Mouse (Mus musculus) embryo, embryonic 11 days (tissue): Measurements from ENCODE around the gene Anp32b.
A peak's percentile ranks its signal among the peaks of the same experiment; 100 is the strongest.

ENCODE experiments used
- DNase-seq: peaks from one replicate; pipeline ENCODE4 v3.0.0-alpha.2; 2015

Gene Anp32b

DNA sequence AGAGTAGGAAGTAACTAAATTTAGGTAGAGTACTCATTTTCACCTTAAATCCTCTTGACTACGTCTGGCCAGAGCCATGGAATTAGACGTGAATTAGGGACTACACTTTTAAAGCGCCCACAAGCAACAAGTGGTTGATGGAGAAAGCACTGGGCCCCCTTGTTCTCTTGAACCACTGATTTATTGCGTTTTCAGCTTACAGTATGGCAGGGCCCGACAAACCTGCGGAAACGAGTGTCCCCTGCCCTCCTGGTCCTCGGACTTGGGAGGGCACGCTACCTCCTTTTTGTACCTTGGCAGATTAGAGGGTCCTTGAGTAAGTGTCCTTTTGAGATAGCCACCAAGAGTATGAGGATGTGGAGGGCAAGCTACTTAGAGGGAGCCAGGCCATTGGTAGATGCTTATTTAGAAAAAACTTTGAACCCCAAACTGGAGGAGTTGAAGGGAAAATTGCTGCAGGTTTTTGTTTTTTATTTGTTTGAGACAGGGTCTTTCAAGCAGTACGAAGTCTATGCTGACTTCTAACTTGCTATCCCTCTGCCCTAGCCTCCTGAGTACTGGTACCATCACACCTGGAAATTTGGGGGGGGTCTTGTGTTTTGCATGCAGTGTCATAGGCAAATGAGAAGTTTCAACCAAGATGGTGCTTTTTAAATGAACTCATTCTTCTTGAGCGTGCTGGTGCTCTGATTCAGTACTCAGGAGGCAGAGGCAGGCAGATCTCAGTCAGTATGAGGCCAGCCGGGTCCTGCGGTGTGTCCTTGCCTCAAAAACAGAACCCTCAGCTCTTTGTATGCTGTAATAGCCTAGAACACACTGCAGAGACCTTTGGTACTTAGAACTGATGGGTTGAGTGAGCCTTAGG lies 2.4 kb downstream of the Anp32b start:
- DNase-seq = no peak

DNA sequence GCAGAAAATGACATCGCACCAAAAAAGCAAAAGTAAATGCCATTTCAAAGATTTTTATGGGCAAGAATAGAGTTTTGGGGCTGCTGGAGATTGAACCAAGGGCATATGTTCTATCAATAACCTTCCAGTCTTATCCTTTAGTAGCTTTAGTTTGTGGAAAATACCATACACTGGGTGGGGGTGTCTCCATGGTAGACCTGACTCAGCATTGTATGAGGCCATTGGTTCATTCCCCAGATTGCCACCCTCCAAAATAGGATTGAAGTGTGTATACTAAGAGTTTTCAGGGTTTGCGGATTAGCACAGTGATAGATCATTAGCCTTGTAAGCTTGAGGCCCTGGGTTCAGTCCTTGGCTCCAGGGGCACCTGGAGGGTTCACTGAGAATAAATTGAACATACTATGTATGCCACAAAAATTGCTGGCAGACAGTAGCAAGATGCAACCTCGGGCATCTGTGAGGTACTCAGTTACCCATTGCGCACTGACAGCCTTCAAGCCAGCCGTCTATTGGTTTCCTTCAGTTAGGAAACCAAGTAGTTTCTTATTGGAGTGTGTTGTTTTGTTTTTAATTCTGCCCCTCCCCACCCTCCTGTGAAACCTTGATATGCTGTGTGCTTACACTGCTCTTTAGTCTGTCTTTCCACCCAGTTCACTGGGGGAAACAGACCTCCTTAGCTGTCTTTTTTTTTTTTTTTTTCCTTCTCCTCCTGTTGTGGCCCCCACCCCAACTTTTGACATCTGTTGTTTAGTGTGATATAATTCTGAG lies 3.6 kb downstream of the Anp32b start:
- DNase-seq = no peak

DNA sequence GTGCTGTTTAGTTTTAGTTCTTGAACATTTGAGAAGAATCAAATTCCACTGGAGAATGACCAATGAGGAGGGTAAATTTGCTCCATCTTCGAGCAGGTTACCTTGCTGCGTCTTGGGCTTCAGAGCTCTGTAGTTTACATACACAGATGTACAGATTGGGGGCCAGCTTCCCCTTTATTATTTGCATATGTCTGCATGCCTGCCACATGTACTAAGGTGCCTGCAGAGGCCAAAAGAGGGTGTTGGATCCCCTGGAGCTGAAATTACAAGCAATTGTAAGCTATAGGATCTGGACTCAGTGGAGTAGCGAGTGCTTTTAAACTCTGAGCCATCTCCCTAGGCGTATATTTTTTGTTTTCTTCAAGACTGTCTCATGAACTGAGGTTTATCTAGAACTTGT lies 6.1 kb downstream of the Anp32b start:
- no peak for DNase-seq

DNA sequence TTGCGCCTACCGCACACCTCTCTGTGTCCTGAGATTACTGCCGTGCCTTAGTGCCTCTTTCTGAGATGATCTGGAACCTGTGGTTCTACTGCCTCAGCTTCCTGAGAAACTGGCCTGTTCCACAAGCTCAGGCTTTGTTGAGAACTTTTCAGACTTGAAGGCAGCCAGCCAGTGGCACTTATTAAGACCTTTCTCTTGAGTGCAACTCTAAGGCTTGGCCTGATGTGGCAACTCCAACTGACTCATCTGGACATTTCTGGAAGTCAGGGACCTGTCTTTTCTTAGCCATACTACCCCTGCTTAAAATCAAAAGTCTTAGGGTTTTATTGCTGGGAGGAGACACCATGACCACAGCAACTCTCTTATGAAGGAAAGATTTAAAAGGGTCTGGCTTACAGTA lies 6.5 kb downstream of the Anp32b start:
- DNase-seq = no peak

DNA sequence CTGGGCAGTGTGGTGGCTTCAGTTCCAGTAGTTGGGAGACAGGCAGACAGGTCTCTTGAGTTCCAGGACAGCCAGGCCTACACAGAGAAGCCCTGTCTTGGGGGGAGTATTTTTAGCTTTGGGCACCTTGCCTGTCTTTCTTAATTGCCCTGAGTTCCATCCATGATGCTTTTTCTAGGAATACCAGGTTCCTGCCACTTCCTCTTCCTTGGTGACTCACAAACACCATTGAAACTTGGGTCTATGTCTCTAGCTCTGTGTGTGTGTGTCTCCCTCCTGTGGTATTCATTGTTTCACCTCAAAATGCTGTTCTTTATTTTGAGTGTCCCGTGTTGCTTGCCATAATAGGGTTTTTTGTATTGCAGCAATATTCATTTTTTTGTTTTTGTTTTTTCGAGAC lies 7.7 kb downstream of the Anp32b start:
- no peak for DNase-seq

DNA sequence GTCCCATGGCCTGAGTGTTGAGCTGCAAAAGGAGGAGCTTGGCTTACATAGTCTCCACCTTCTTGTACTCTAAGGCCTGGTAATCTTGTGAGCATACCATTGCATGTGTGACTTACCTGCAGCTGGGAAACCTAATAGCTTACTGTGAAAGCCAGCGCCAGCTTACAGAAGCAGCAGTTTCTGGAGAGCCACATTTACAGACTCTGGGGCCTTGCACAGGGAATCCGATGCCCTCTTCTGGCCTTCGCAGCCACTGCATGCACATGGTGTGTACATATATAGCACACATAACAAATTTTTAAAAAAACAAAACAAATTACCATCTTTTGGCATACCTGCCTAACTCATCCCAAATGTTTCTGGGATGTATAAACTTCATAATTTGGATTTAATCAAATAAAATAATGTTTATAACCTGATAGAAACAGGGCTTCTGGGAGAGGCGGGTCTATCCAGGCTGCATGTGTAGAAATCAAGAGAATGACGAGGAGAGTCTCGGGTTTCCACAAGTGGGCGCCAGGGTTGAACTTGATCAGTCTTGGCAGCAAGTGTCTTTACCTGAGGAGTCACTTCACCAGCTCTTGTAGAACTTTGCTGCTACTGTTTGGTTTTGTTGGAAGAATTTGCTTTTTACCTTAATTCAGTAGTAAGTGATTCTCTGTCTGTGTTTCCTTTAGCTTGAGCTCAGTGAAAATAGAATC lies 12.6 kb downstream of the Anp32b start:
- DNase-seq = peak; percentile 59

DNA sequence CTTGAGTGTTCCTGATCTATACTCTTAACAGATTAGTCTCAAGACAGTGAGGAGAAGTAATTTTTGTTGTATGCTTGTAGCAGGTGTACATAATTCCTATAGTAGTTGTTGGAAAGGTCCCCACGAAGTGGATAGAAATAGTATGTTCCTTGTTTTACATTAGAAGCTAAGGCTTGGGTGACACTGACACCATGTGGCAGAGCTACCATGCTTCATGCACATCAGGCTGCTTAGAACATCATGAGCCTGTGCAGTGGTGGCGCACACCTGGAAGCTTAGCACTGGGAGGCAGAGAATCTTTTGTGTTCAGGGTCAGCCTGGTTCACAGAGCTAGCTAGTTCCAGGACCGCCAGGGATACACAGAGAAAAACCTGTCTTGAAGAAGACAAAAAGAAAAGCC lies 15.0 kb downstream of the Anp32b start:
- DNase-seq = no peak

DNA sequence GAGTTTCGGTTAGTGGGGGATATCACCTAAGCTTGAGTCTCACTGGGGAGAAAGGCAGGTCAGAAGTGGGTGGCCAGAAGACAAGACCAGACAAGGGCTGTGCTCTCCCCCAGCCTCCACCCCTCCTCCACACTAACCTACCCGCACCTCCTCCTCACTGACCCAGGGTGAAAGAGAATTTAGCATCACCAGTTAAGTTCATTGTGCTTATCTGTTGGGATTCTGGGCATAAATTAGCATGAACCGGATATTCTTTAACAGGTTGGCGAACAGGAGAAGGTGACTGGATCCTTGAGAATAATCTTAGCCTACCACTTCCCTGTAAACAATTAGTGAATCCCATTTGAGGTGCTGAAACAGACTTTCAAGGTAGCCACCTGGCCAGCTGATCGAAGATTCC lies 24.4 kb downstream of the Anp32b start:
- no peak for DNase-seq

DNA sequence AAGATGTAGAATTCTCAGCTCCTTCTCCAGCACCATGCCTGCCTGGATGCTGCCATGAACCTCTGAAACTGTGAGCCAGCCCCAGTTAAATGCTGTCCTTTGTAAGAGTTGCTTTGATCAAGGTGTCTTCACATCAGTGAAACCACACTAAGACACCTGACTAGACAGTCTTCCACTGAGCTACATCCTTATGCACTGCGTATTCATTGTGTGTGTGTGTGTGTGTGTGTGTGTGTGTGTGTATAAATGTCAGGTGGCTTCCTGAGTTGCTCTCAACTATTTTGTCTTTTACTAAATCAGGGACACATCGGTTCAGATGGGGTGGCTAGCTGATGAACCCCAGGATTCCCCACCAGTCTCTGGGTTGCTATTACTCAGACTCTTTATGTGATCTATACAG lies 28.4 kb downstream of the Anp32b start:
- no peak for DNase-seq

DNA sequence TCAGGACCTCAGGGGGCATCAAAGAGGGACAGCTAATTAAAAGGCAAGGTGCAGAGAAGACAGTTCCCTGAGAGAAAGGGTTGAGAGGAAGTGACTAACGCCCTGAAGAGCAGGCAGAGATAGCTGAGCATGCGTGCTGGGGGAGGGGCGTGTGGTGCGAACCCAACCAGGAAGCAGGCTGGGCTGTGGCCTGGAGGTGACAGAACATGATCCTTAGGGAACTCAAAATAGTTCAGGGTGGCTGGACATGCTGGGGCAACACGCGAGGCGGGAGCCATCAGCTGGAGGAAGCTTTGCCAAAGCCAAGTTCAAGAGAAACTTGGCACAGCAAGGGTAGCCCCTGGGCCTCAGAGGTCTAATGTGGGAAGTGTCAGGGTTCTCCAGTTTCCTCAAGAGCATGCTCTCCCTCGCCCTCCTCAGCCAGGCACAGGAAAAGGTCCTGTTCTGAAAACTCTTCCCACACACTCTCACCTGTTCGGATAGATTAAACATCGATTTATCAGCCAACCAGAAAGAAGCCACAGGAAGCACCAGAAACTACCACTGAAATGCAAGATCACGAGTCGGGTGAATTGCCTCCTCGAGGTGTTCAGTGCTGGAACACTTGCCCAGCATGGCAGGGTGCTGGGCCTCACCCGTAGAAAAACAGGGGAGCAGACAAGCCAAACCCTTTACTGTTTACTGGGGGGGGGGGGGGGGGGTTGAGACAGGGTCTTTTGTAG lies 35.2 kb downstream of the Anp32b start:
- DNase-seq = peak; percentile 44

DNA sequence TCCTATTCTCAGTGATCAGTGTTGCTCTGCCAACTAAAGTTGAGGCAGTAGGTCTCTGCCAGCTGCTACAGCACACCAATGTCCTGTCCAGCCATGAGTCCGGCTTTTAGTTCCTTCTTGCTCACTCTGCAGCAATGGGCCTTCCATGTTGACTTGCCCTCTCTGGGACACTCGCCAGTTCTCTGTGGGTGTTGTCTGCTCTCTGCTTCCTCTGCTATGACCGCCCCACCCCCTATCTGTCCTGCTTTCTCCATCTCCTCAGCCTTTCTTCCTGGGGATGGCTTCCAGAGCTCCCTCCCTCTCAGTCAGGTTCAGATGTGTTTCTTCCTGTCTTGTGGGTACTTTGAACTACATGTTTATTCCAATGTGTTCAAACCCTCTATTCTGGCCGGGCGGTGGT lies 36.6 kb downstream of the Anp32b start:
- DNase-seq = no peak

DNA sequence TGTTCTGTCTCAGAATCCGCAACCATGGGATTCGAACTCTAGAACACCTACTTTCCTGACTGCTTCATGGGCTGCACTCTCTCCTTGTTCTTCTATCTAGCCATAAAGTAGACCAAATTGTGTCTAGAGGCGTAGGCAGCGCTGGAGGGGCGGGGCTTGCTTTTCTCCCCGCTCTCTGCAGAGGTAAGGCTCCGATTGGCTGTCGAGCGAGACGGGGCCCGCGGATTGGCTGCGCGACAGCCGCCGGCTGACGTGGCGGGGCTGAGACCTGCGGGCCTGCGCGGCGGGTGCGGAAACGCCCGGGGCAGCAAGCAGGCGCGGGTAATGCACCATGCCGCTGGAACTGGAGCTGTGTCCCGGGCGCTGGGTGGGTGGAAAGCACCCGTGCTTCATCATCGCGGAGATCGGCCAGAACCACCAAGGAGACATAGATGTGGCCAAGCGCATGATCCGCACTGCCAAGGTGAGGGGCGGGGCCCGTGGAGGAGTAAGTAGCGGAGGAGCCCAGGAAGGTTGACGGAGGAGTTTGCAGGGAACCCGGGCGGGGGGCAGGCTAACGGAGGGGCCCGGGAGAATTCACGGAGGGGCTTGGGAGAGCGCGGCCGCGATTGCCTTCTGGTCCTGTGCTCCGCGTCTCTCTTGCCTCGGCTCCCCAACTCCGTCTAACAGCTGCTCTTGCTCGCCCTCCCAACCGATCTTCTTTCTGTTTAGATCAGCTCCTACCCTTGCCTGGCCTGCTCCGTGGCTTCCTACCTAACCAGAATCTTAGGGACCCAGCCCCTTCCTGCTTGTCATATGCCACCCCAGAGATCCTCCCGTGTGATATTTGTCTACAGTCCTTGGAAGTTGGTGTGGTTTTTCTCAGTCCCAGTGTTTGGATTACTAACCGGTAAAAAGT lies 38.6 kb downstream of the Anp32b start, which contains the start of gene Nans:
Nans (plus strand) TSS at position 221 of the 898 bp plus-strand sequence.
- DNase-seq = peak; percentile 96

DNA sequence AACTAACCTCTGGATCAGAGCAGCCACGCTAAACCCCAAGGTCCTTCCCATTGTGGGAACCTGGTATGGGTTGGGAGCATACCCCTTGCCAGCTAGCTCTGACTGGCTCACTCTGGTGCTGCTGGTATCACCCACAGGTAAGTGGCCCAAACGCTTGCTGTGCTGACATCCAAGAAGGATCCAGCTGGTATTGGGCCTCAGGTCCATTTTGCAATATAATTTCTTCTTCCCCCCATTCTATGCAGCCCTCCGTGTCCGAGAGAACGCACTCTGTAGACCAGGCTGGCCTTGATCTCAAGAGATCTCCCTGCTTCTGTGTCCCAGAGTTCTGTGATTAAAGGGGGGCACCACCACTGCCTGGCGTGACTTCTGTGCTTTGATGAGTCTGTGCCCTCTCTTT lies 42.4 kb downstream of the Anp32b start:
- DNase-seq = no peak

DNA sequence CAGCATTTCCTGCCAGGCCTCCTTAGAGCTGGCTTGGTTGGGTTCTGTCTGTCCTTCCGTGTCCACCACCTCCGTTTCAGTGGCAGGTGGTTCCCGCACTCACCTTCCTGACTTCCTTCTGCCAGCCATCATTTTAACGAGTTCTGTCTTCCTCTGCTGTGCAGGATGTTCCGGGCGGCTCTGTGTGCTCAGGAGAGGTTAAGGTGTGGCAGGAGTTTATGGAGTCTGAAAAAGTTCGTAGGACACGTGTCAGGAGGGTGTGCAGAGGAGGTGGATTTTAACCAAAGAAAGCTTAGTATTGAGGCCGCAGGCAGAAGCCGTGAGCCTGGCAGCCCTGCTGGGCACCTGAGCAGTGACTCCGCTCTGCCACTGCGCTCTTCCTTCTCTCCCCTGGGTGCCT lies 44.8 kb downstream of the Anp32b start:
- DNase-seq = no peak

DNA sequence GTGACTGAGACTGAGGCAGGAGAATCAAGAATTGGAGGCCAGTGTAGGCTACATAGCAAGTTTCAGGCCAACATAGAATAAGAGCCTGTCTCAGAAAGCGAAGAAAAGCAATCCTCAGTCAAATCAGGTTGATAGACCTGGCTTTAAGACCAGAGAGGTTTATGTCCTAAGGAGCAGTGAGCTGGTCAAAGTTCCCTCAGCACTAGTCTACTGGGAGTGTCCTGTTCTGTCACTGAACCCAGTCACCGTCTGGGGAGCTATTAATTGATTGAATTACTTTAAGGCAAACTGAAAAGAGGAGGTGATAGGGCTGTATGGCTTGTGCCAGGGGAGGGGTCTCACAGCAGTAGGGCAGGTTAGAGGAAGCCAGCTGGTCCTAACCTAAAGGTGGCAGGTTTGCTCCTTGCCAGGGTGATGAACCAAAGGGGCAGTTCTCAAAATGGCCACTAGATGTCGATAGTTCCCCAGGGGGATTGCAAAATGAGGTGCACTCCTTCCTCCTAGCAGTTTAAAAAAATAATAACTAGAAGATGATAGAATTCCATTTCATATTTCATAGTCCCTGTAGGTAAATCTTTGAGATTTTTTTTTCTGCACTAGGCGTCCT lies 46.7 kb downstream of the Anp32b start:
- DNase-seq = peak; percentile 64

DNA sequence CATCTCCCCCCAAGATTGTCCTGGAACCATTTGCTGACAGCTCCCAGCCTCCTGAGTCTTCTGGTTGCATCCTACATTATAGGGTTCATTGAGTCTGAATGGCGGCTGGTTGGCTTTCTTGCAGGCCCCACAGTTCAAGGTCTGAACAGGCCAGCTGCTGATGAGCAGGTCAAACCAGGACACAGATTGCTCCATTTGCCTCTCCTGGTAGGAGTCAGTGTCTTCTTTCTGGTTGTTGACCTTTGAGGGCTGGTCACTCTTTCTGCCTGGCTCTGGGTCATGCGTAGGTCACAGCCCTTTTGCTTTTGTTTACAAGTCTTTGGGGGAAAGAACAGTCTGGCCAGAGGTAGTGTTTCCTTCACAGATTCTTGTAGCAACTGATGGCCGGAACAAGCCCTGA lies 47.8 kb downstream of the Anp32b start:
- DNase-seq = peak; percentile 26

DNA sequence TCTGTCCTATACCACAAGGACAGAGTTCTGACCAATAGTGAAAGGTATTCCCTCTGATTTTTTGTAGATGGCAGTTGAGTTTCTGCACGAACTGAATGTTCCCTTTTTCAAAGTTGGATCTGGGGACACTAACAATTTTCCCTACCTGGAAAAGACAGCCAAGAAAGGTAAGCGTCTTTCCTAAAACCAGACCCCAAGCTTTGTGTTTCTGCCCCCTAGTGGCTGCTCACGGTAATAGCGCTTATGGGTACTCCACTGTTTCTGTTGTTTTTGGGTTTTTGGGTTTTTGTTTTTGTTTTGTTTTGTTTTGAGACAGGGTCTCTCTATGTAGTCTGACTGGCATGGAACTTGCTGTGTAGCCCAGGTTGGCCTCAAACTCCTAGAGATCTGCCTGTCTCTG lies 48.3 kb downstream of the Anp32b start:
- DNase-seq = peak; percentile 54

DNA sequence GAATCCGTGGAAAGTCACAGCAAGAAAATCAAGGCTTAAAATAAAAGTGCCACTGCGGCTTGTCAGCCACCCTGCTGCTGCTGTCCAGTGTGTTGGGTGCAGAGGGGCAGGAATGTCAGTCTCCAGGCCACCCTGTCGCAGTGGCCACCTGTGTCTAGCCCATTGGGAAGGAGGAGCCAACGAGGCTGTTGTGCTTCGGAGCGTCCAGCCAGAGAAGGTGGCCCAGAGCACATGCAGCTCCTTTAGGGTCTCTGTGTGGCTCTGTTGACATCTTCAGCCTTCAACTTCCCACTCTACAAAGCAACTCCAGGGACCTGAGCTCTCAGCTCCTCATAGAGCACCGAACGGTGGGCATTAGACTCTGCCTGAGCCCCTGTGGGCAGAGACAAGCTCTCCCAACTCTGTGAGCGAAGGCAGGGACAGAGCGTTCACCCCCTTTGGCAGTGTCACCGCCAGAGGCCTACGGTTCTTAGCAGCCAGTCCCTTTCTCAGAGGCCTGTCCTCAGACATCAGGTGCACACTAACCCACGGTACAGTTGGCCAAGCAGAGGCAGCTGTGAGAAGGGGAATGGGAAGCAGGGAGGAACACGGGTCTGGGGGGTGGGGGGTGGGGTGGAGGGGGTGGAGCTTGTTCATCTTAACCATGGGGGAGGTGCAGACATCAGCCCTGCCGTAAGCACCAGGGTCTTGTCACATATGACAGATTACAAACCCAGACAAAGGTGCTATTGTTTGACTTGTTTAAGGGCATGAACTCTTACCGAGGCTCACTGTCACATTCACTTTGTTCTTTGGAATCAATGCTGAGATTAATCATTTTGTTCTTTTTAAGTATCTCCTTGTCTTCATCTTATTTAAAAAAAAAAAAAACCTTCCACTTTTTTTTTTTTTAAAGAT lies 52.2 kb downstream of the Anp32b start:
- peak; percentile 27 for DNase-seq

DNA sequence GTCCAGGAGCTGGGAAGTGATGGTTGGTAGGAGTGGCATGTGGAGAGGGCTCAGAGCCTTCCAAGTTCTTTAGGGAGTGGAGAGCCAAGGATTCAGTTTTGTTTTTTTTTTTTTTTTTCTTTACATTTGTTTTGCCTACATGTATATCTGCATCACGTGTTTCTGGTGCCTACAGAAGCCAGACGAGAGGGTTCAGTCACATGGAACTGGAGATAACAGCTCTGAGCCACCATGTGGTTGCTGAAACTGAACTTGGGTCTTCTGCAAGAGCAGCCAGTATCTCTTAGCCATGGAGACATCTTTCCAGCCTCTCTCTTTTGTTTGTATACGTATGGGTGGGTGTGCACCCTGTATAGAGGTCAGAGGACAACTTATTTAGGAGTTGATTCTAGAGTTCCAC lies 53.2 kb downstream of the Anp32b start:
- no peak for DNase-seq

DNA sequence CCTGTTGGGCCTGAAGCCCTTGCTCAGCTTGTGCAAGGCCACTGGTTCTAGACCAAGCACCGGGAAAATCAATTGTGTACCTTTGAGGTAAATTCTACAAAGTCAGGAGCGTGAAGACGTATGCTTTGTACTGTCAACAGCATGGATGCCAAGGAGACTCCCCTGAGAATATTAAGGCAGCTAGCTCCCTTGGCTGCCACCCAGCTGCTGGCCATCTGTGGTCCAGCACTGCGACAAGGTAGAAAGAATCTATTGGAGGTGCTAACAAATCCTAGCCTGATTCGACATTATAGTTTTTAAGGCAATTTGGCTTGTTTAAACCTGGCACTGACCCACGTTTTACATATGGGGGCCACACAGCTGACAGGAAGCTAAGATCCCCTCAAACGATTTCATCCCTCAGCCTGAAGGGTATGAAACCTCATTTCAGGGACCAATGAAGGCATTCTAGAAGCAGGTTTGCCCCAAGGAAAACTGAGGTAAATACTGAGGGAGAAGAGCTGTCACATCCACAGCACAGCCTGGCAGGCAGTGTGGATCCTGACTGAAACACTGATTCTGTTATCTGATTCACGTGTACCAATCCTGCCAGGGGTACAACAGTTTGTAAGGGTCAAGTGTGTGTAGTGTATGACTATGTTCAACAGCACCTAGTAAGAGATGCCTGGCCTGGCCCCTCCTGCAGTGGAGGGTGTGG lies 54.8 kb downstream of the Anp32b start:
- no peak for DNase-seq
